Mouse (Mus musculus) CH12.LX (cell line): ENCODE data around the gene Etv6. TPM values are rescaled to one million over a fixed set of nuclear protein-coding genes. Genes with fewer than 3 reads are reported as not detected.

Experiments
- DNase-seq: peaks from one replicate; pipeline ENCODE4 v3.0.0-alpha.2; 2013; ENCODE audit errors: extremely low read depth
- H3K27ac ChIP-seq: 2 replicates; pipeline ENCODE4 v1.5.1; 2012; ENCODE audit warnings: low read depth, mild to moderate bottlenecking, control low read depth, moderate library complexity; ENCODE audit not compliant: insufficient read depth
- H3K27me3 ChIP-seq: replicated peaks from 2 replicates; pipeline ENCODE3; 2012; ENCODE audit warnings: inconsistent platforms
- H3K36me3 ChIP-seq, 2 experiments: replicated peaks in 1 of 2; 2 replicates each; pipeline versions ENCODE3 to v1.6.1; 2012; ENCODE audit warnings: inconsistent platforms in 1 of 2, low read length in 1 of 2, mild to moderate bottlenecking in 1 of 2, mixed read lengths in 1 of 2, moderate library complexity in 1 of 2; ENCODE audit not compliant: control insufficient read depth in 1 of 2, insufficient read depth in 1 of 2
- H3K4me1 ChIP-seq, 2 experiments: 2 replicates each; pipeline ENCODE4 v1.6.1; 2012; ENCODE audit warnings: inconsistent platforms in 1 of 2, moderate library complexity in 1 of 2; ENCODE audit not compliant: insufficient read depth in 2 of 2, control insufficient read depth in 1 of 2
- H3K4me2 ChIP-seq: 2 replicates; pipeline ENCODE4 v1.6.1; 2012; ENCODE audit warnings: low read depth, mild to moderate bottlenecking, control low read depth; ENCODE audit not compliant: poor library complexity, insufficient read depth, severe bottlenecking
- H3K4me3 ChIP-seq, 3 experiments: fragments of 150-350 bp in 1 of 3; sonication (generic) in 1 of 3; replicated peaks in 1 of 3; 2 replicates each; pipeline versions ENCODE3 to v1.5.1; 2011 to 2012; ENCODE audit warnings: low read depth in 2 of 3, low read length in 2 of 3, mild to moderate bottlenecking in 2 of 3, moderate library complexity in 2 of 3, control low read depth in 1 of 3, improper control_type of control experiment in 1 of 3, inconsistent platforms in 1 of 3, mixed read lengths in 1 of 3; ENCODE audit not compliant: poor library complexity in 1 of 3
- H3K79me2 ChIP-seq: replicated peaks from 2 replicates; pipeline ENCODE4 v1.6.1; 2012; ENCODE audit warnings: mild to moderate bottlenecking, moderate library complexity; ENCODE audit not compliant: control insufficient read depth, poor library complexity, insufficient read depth, severe bottlenecking; ENCODE audit errors: extremely low read depth
- H3K9ac ChIP-seq: 2 replicates; pipeline ENCODE4 v1.6.1; 2012; ENCODE audit warnings: low read depth, mild to moderate bottlenecking, control low read depth, moderate library complexity; ENCODE audit not compliant: insufficient read depth
- H3K9me3 ChIP-seq: replicated peaks from 2 replicates; pipeline ENCODE3; 2012; ENCODE audit warnings: low read length, inconsistent platforms, mixed read lengths
- BHLHE40 ChIP-seq: IDR thresholded peaks from 2 replicates; pipeline ENCODE4 v1.6.1; 2011; ENCODE audit warnings: mild to moderate bottlenecking, low read depth, low read length, improper control_type of control experiment
- CHD1 ChIP-seq: IDR thresholded peaks from 2 replicates; pipeline ENCODE4 v1.6.1; 2012; ENCODE audit warnings: low read depth, low read length, improper control_type of control experiment, inconsistent platforms
- CHD2 ChIP-seq: IDR thresholded peaks from 2 replicates; pipeline ENCODE4 v1.6.1; 2011; ENCODE audit warnings: low read length, improper control_type of control experiment
- CTCF ChIP-seq, 2 experiments: IDR thresholded peaks in 1 of 2; conservative IDR thresholded peaks in 1 of 2; 2 replicates each; pipeline ENCODE4 v1.5.1; 2011 to 2012; ENCODE audit warnings: low read depth in 2 of 2, low read length in 2 of 2, improper control_type of control experiment in 1 of 2, inconsistent platforms in 1 of 2, mild to moderate bottlenecking in 1 of 2, moderate library complexity in 1 of 2
- E2F4 ChIP-seq: IDR thresholded peaks from 2 replicates; pipeline ENCODE4 v1.6.1; 2011; ENCODE audit warnings: low read depth, low read length, improper control_type of control experiment; ENCODE audit not compliant: insufficient replicate concordance
- ELF1 ChIP-seq: IDR thresholded peaks from 2 replicates; pipeline ENCODE4 v1.6.1; 2014; ENCODE audit warnings: low read depth, mild to moderate bottlenecking, inconsistent platforms, low read length, improper control_type of control experiment
- EP300 ChIP-seq: IDR thresholded peaks from 2 replicates; pipeline ENCODE4 v1.6.1; 2011; ENCODE audit warnings: low read length, improper control_type of control experiment
- ETS1 ChIP-seq: conservative IDR thresholded peaks from 2 replicates; pipeline ENCODE4 v1.6.1; 2012; ENCODE audit warnings: low read depth, mild to moderate bottlenecking, inconsistent platforms, low read length, improper control_type of control experiment, moderate library complexity
- GABPA ChIP-seq: IDR thresholded peaks from 2 replicates; pipeline ENCODE4 v1.6.1; 2012; ENCODE audit warnings: low read depth, low read length, improper control_type of control experiment, inconsistent platforms; ENCODE audit not compliant: insufficient replicate concordance
- HCFC1 ChIP-seq: IDR thresholded peaks from 2 replicates; pipeline ENCODE4 v1.6.1; 2012; ENCODE audit warnings: low read depth, mild to moderate bottlenecking, inconsistent platforms, low read length, improper control_type of control experiment
- IRF4 ChIP-seq: IDR thresholded peaks from 2 replicates; pipeline ENCODE4 v1.6.1; 2014; ENCODE audit warnings: low read depth, mild to moderate bottlenecking, inconsistent platforms, low read length, improper control_type of control experiment
- JUN ChIP-seq: IDR thresholded peaks from 2 replicates; pipeline ENCODE4 v1.6.1; 2011; ENCODE audit warnings: low read depth, mild to moderate bottlenecking, low read length, improper control_type of control experiment, moderate library complexity; ENCODE audit not compliant: insufficient read depth
- JUND ChIP-seq: conservative IDR thresholded peaks from 2 replicates; pipeline ENCODE4 v1.6.1; 2011; ENCODE audit warnings: low read depth, low read length, improper control_type of control experiment
- KAT2A ChIP-seq: IDR thresholded peaks from 2 replicates; pipeline ENCODE4 v1.6.1; 2012; ENCODE audit warnings: low read length, improper control_type of control experiment, inconsistent platforms; ENCODE audit not compliant: insufficient replicate concordance
- MAFK ChIP-seq: IDR thresholded peaks from 2 replicates; pipeline ENCODE4 v1.6.1; 2011; ENCODE audit warnings: low read length, improper control_type of control experiment; ENCODE audit not compliant: insufficient replicate concordance
- MAX ChIP-seq: IDR thresholded peaks from 2 replicates; pipeline ENCODE4 v1.6.1; 2011; ENCODE audit warnings: low read length, improper control_type of control experiment
- MAZ ChIP-seq: IDR thresholded peaks from 2 replicates; pipeline ENCODE4 v1.6.1; 2012; ENCODE audit warnings: low read depth, mild to moderate bottlenecking, inconsistent platforms, low read length, improper control_type of control experiment, moderate library complexity
- MEF2A ChIP-seq: IDR thresholded peaks from 2 replicates; pipeline ENCODE4 v1.6.1; 2014; ENCODE audit warnings: low read depth, mild to moderate bottlenecking, inconsistent platforms, low read length, improper control_type of control experiment, borderline replicate concordance
- MXI1 ChIP-seq: IDR thresholded peaks from 2 replicates; pipeline ENCODE4 v1.6.1; 2011; ENCODE audit warnings: mild to moderate bottlenecking, low read depth, low read length, improper control_type of control experiment
- MYC ChIP-seq: IDR thresholded peaks from 2 replicates; pipeline ENCODE4 v1.6.1; 2011; ENCODE audit warnings: low read depth, mild to moderate bottlenecking, improper control_type of control experiment, low read length
- NELFE ChIP-seq: IDR thresholded peaks from 2 replicates; pipeline ENCODE4 v1.6.1; 2011; ENCODE audit warnings: low read depth, low read length, improper control_type of control experiment
- NRF1 ChIP-seq: IDR thresholded peaks from 2 replicates; pipeline ENCODE4 v1.6.1; 2014; ENCODE audit warnings: low read depth, mild to moderate bottlenecking, inconsistent platforms, low read length, improper control_type of control experiment, moderate library complexity
- PAX5 ChIP-seq: IDR thresholded peaks from 2 replicates; pipeline ENCODE4 v1.6.1; 2012; ENCODE audit warnings: low read length, inconsistent platforms, mixed read lengths
- POLR2A ChIP-seq: IDR thresholded peaks from 2 replicates; pipeline ENCODE4 v1.6.1; 2011; ENCODE audit warnings: low read depth, mild to moderate bottlenecking, improper control_type of control experiment, low read length
- POLR2AphosphoS2 ChIP-seq: IDR thresholded peaks from 2 replicates; pipeline ENCODE4 v1.6.1; 2011; ENCODE audit warnings: low read depth, low read length, improper control_type of control experiment
- RAD21 ChIP-seq: IDR thresholded peaks from 2 replicates; pipeline ENCODE4 v1.6.1; 2011; ENCODE audit warnings: low read depth, mild to moderate bottlenecking, low read length, improper control_type of control experiment, moderate library complexity
- RCOR1 ChIP-seq: conservative IDR thresholded peaks from 2 replicates; pipeline ENCODE4 v1.6.1; 2012; ENCODE audit warnings: low read depth, mild to moderate bottlenecking, inconsistent platforms, low read length, improper control_type of control experiment
- SIN3A ChIP-seq: IDR thresholded peaks from 2 replicates; pipeline ENCODE4 v1.6.1; 2012; ENCODE audit warnings: low read length, improper control_type of control experiment, inconsistent platforms
- SMC3 ChIP-seq: IDR thresholded peaks from 2 replicates; pipeline ENCODE4 v1.6.1; 2011; ENCODE audit warnings: low read depth, low read length, improper control_type of control experiment
- TBP ChIP-seq: conservative IDR thresholded peaks from 2 replicates; pipeline ENCODE4 v1.6.1; 2011; ENCODE audit warnings: low read depth, low read length, improper control_type of control experiment
- TCF12 ChIP-seq: IDR thresholded peaks from 2 replicates; pipeline ENCODE4 v1.6.1; 2014; ENCODE audit warnings: low read depth, mild to moderate bottlenecking, inconsistent platforms, low read length, improper control_type of control experiment
- UBTF ChIP-seq: IDR thresholded peaks from 2 replicates; pipeline ENCODE4 v1.6.1; 2012; ENCODE audit warnings: low read depth, mild to moderate bottlenecking, inconsistent platforms, low read length, improper control_type of control experiment, moderate library complexity
- USF1 ChIP-seq: IDR thresholded peaks from 2 replicates; pipeline ENCODE4 v1.6.1; 2014; ENCODE audit warnings: low read depth, mild to moderate bottlenecking, inconsistent platforms, low read length, improper control_type of control experiment
- USF2 ChIP-seq: conservative IDR thresholded peaks from 2 replicates; pipeline ENCODE4 v1.6.1; 2011; ENCODE audit warnings: low read depth, low read length, improper control_type of control experiment
- ZC3H11A ChIP-seq: IDR thresholded peaks from 2 replicates; pipeline ENCODE4 v1.6.1; 2012; ENCODE audit warnings: low read depth, mild to moderate bottlenecking, inconsistent platforms, low read length, improper control_type of control experiment
- ZKSCAN1 ChIP-seq: IDR thresholded peaks from 2 replicates; pipeline ENCODE4 v1.6.1; 2012; ENCODE audit warnings: low read depth, inconsistent platforms, low read length, improper control_type of control experiment, borderline replicate concordance
- ZMIZ1 ChIP-seq: IDR thresholded peaks from 2 replicates; pipeline ENCODE4 v1.6.1; 2012; ENCODE audit warnings: low read depth, mild to moderate bottlenecking, inconsistent platforms, low read length, improper control_type of control experiment
- ZNF384 ChIP-seq: IDR thresholded peaks from 2 replicates; pipeline ENCODE4 v1.6.1; 2012; ENCODE audit warnings: low read depth, low read length, improper control_type of control experiment, inconsistent platforms
- dilution Hi-C: fragments of 300-500 bp; cut with MboI; formaldehyde crosslinking; loops from 2 replicates; pipeline ENCODE4 v1.14.3; 2020; ENCODE audit warnings: low sequenced_read_pairs; ENCODE audit not compliant: extremely low pct_unique_long_range_greater_than_20kb, extremely low pct_ligation_motif_present
- in situ Hi-C: fragments of 300-500 bp; cut with MboI; formaldehyde crosslinking; loops from 3 replicates; pipeline ENCODE4 v1.14.3; 2019; ENCODE audit warnings: low sequenced_read_pairs, low pct_ligation_motif_present, low pct_unique_long_range_greater_than_20kb, mixed read lengths
- polyA plus RNA-seq: library from polyadenylated mRNA; unstranded; fragments of >175 nt; gene quantifications from 2 replicates; pipeline ENCODE4 v1.2.1, GENCODE M21; 2012; ENCODE audit warnings: low read depth; ENCODE audit not compliant: insufficient read length
- total RNA-seq, 2 experiments: library from RNA; depleted of rRNA; stranded (reverse); fragments of 300-350 nt in 1 of 2; fragments of >200 nt in 1 of 2; gene quantifications; 2 replicates each; pipeline ENCODE4 v1.2.3; 2012 to 2014

Gene Etv6
- total and polyA plus RNA-seq, 3 experiments = 7.6 to 29.5 (median 10.1) TPM

DNA sequence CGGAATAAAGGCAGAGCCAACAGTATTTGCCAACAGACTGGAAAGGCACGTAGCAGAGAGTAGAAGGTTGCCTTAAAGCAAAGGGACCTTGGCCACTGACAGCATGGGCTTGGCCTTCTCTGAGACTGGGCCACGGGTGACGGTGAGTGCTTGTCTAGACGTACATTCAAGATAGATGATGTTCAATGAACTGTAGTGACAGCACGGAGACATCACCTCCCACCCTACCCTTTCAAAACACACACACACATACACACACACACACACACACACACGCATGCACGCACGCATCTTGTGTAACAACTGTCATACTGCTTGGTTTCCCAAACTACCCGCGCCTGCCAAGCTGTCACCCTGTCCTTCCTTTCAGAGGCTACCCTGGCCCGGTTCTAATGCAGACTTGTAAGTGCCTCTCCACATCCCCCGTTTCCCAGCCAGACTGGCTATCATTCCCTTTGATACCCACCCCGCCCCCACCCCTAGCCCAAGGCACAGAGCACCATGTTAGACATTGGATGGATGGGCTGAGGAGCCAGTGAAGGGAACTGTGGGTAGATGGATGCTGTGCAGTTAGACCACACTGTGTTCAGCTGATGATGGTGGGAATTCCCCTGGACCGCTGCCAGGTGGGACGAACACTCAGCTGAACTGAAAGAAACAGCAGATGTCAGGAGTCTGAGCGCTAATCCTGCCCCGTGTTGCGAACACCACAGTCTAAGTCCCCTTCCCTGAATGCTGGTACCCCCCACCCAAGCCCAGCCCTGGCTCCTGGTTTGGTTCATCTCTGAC lies 172.1 kb downstream of the Etv6 start:
- H3K9ac ChIP-seq = peak overlapping the region; percentile 10; the same call in 1 of the 2 replicates
- H3K4me2 ChIP-seq = peak overlapping the region; percentile 74
- DNase-seq = peak; percentile 89
- TF ChIP-seq MXI1 (peak; percentile 66; the same call in 1 of the 2 replicates), ETS1 (peak; percentile 95), UBTF (no peak), MYC (peak; percentile 72; the same call in 1 of the 2 replicates), JUN (no peak), GABPA (no peak), SMC3 (no peak), MAZ (no peak), POLR2A (no peak), IRF4 (peak; percentile 53; the same call in 1 of the 2 replicates), USF2 (no peak), KAT2A (no peak), CHD1 (no peak), NELFE (no peak), TBP (no peak), E2F4 (no peak), MEF2A (no peak; the same call in 1 of the 2 replicates), POLR2AphosphoS2 (no peak), ELF1 (no peak), CTCF (conservative IDR thresholded peaks at IDR 0.05 in 1 of 2, IDR thresholded peaks at IDR 0.05 in 1 of 2; ENCODE audit: low read depth in 2 of 2, low read length in 2 of 2) (no peak), MAFK (peak; percentile 21; the same call in 1 of the 2 replicates), JUND (0 out of 2 replicates have a peak, but pooled peaks have one; percentile 23), ZMIZ1 (no peak), HCFC1 (no peak), BHLHE40 (peak; percentile 80), ZC3H11A (no peak), EP300 (peak; percentile 81), MAX (peak; percentile 53; the same call in 1 of the 2 replicates), CHD2 (peak; percentile 62; the same call in 1 of the 2 replicates), RAD21 (peak; percentile 2), PAX5 (no peak), ZKSCAN1 (no peak), NRF1 (no peak), USF1 (no peak), TCF12 (peak; percentile 91), ZNF384 (no peak), SIN3A (peak; percentile 91), RCOR1 (peak; percentile 54; the same call in 1 of the 2 replicates)
- dilution Hi-C loops (no loop called here), in situ Hi-C loops (loop anchor here (25.0 kb wide), 1 partner anchor 170 kb away; the partner anchor contains the start of gene Etv6)
- peak overlapping the region; percentile 19 for H3K27ac ChIP-seq
- H3K4me3 ChIP-seq = peak overlapping the region in 1 of 3 experiments; percentile 41
- H3K9me3 ChIP-seq = no peaks in the 10 kb centered on the region
- no peaks in the 10 kb centered on the region for H3K79me2 ChIP-seq
- peaks cover 10 to 76% of the 10 kb centered on the region in 2 experiments for H3K4me1 ChIP-seq
- peaks cover 2 to 66% of the 10 kb centered on the region in 2 experiments for H3K36me3 ChIP-seq
- no peaks in the 10 kb centered on the region for H3K27me3 ChIP-seq
